Mouse (Mus musculus) CD4-positive helper T cell, adult 2 months (primary cell): ENCODE results near the gene Myt1.
"Not testable (repeated sequence)": the region's sequence is repeated elsewhere in the genome, so short reads cannot be mapped to it uniquely, and the experiment has no call there.

Experiments
- DNase-seq: peaks from one replicate; pipeline ENCODE4 v3.0.0-alpha.2; 2012; ENCODE audit warnings: low read depth, missing footprints, low spot score

The Myt1 gene

DNA sequence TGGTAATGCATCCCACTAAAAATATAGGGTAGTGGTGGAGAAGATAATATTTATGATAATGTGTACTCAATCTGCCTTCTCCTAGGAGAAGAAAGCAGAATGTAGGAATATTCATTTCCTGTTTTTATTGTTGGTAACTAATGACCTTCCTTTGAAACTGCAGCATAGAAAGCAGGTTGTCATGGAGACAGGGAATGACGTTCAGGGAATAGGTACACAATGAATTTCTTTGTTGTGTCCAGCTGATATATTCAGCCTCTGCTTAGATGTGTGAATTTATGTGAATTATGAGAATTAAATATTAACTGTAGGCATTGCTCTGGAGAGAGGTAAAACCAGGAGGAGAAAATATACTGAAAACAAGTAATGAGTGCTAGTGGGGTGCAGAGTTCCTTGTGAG lies 18.3 kb downstream of the Myt1 start:
- no peak for DNase-seq

DNA sequence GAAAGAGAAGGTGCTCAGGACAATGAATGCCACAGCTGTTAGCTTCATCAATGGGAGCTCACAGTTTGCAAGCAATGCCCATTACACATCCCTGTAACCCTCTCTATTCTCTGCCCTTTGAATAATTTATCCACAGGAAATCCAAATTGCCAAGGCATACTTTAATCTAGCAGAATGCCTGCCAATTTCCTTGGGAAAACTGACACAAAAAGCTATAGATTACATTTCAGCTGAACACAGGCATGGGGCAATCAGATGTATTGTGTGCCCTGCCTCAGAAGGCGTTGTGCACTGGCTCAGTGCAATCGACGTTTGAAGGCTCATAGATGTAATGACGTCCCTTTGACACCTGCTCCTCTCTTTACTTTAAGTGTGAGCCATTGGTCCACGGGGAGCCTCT lies 24.7 kb downstream of the Myt1 start:
- no peak for DNase-seq

DNA sequence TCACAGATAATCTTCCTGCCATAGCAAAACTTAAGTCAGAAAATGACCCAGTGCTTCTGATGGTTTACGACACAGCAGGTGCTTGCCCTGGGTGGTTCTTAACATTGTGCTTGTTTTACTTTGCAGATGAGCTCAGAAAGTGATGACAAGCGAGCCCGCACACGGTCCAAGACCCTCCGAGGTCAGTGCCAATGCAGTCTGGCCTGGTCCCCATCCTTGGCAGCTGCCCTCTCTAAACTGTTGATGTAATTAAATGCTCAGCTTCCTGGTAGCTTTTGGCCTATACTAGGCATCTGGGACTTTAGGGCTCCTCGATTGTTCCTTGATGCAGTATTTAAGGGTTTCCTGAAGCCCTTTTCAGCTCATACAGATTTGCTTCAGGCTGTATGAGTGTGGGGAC lies 26.3 kb downstream of the Myt1 start:
- no peak for DNase-seq

GRCm38 (mm10) chr2:181793186-181793585 lies 30.1 kb downstream of the Myt1 start:
- DNase-seq, result not testable (repeated sequence)

DNA sequence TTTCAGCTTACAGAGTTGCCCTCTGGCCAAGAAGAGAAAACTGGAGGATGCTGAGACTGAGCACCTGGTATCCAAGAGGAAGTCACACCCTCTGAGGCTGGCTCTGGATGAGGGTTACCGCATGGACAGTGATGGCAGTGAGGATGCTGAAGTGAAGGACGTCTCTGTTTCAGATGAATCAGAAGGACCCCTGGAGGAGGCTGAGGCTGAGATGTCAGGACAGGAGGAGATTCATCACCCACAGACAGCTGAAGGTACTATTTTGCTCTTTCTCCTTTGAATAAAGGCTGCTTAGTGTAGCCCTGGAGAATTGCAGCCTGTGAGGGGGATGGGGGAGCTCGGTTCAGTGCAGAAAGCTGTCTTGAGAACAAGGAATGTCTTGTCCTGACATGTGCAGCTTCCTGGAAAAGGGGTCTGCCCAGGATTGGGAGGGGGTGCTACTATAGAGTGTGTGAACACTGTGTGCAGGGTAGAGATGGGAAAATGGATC lies 32.6 kb downstream of the Myt1 start:
- no peak for DNase-seq

GRCm38 (mm10) chr2:181797672-181798071 lies 34.5 kb downstream of the Myt1 start:
- no peak for DNase-seq

GRCm38 (mm10) chr2:181829032-181829650 lies 66.0 kb downstream of the Myt1 start:
- DNase-seq, result no peak

GRCm38 (mm10) chr2:181832745-181833144 lies 69.6 kb downstream of the Myt1 start:
- no peak for DNase-seq

GRCm38 (mm10) chr2:181837372-181838292 lies 74.5 kb downstream of the Myt1 start, which contains the start of gene Pcmtd2:
Gene Pcmtd2, plus strand, starts transcription at chr2:181837854.
- DNase-seq, result peak; percentile 90

DNA sequence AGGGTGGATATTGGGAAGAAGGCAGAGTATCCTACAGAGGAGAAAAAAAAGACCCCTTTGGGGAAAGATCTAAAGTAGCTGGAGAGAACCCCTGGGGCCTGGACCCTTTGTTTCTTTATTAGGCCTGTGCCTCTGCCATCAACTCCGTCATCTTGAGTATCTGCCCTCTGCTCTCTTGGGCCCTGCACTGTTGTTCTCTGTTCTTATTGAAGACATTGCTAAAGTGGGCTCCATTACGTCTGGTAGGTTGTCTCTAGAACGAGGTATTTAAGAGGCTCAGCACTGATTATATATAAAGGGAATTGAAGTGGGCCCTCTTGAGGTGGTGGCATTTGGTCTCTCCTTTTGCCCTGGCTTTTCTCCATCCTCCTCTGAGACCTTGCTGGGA lies 75.2 kb downstream of the Myt1 start:
- no peak for DNase-seq

- DNase-seq, result no peak
Measured at GRCm38 (mm10) chr2:181845709-181846394, 82.7 kb downstream of the Myt1 start.

DNA sequence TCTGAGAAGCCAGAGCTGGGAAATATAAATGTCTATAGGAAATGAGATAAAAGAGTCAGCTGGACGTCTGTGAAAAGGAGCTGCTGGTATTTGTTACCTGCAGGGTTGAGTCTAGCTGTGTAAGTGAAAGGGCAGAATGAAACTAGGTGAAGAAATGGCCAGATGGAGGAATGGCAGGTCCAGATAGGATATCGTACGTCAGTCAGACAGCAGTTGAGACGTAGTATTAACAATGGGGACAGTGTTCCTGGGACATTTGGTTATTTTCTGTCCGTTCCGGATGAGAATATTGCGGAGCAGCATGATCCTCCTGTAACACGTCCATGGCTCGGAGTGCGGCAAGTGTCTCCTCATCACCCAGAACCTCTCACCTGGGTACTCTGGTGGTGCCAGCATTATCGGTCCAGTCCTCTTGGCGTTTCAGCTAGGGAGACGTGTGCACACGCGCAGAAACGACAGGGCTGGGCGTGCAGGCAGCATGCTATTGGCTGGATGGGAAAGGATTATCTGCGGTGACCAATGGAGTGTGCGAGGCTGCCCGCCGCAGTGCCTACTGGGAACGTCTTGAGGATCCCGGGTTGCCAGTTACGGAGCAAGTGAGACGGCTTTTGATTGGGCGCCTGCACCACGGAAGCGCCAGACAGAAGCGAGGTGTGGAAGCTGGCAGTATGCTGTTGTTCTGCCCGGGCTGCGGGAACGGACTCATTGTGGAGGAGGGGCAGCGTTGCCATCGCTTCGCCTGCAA lies 100.8 kb downstream of the Myt1 start, which contains the start of gene Polr3k:
TSS of gene Polr3k (plus strand) at position 547 of the 745 bp plus-strand sequence.
- DNase-seq, result peak; percentile 96

- no peak for DNase-seq
Measured at GRCm38 (mm10) chr2:181864536-181864860, 101.4 kb downstream of the Myt1 start.

DNA sequence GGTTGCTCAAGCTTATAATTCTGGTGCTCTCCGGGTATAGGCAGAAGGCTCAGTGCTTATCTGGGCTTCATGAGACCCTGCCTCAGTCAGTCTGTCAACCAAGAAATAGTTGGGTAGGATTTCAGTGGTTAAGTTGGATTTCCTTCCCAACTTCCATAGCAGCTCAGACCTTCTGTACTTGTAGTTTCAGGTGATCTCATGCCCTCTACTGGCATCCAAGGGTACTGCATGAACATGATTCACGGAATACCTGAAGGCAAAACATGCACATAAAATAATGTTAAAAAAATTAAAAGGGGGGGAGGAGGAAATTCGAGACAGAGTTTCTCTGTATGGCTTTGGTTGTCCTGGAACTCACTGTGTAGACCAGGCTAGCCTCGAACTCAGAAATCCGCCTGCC lies 103.8 kb downstream of the Myt1 start:
- DNase-seq, result peak; percentile 68

- DNase-seq, result no peak
Measured at GRCm38 (mm10) chr2:181871039-181871438, 107.9 kb downstream of the Myt1 start.
